Mouse (Mus musculus) G1E (cell line): ENCODE measurements around the gene Calcb.

Source experiments
- CTCF ChIP-seq: IDR thresholded peaks from 2 replicates; pipeline ENCODE4 v1.5.1; 2012; ENCODE audit warnings: low read depth, low read length, inconsistent platforms, mixed read lengths
- GATA1 ChIP-seq: IDR thresholded peaks from 2 replicates; pipeline ENCODE4 v1.6.1; 2012; ENCODE audit warnings: borderline replicate concordance, low read length, inconsistent platforms, mixed read lengths
- POLR2AphosphoS5 ChIP-seq: IDR thresholded peaks from 2 replicates; pipeline ENCODE4 v1.6.1; 2012; ENCODE audit warnings: low read depth, low read length, inconsistent platforms; ENCODE audit not compliant: insufficient replicate concordance
- TAL1 ChIP-seq: conservative IDR thresholded peaks from 2 replicates; pipeline ENCODE4 v1.6.1; 2012; ENCODE audit warnings: low read depth, low read length, inconsistent platforms, mixed read lengths

- TF ChIP-seq CTCF (no peak), TAL1 (no peak), GATA1 (no peak), POLR2AphosphoS5 (no peak)
Observed at GRCm38 (mm10) chr7:114719381-114720131, 1.1 kb downstream of the Calcb start.
